Mouse (Mus musculus) Patski (cell line): ENCODE measurements at regions not wholly inside any gene's neighbourhood (a gene's known extent, or its start where the extent isn't known, plus 50 kb on each side); places are given as distances from the start of the nearest gene placed in this dataset.

Experiments
- ATAC-seq: fragments of 100-300 bp; one replicate; pipeline ENCODE4 v1.8.0; 2021
- CTCF ChIA-PET: fragments of 350-600 bp; sonication (Branson Sonifier 250); formaldehyde crosslinking; loops from one replicate; lab custom pipeline; 2022; ENCODE audit warnings: inconsistent platforms; lab: Charles Lee
- POLR2A ChIA-PET: fragments of 350-600 bp; sonication (Branson Sonifier 250); formaldehyde crosslinking; loops from one replicate; lab custom pipeline; 2022; ENCODE audit warnings: antibody characterized with exemption, inconsistent platforms; lab: Charles Lee
- DNase-seq: peaks from one replicate; pipeline ENCODE4 v3.0.0-alpha.2; 2011; ENCODE audit warnings: low read depth, low spot score
- H3K27me3 ChIP-seq: fragments of 371-371 bp; one replicate; pipeline ENCODE4 v1.5.1; 2021
- CTCF ChIP-seq: fragments of 100-300 bp; IDR thresholded peaks from one replicate; pipeline ENCODE4 v1.5.1; 2021
- in situ Hi-C: fragments of 300-500 bp; cut with MboI; formaldehyde crosslinking; loops from 3 replicates; pipeline ENCODE4 v1.11.1; 2018; ENCODE audit warnings: low pct_unique_long_range_greater_than_20kb, mixed read lengths

DNA sequence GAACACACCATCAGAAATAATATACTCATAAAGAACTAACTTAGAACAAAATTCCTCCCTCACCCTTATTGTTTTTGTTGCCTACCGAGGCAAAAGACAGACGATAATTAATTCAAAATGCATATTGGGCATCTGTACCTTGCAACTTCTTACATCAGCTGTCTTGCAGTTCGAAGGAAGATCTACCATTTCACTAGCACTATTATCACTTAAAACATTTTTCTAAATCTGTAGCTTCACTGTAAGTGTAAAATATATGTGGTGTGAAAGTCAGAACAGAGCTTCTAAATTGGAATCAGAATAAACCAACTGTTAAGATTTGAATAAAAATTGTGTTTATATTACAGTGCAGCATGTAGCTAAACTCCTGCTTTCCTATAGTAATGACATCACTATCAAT, 562.4 kb upstream of the Atp10a start:
- DNase-seq, result no peak
- no peak for ATAC-seq
- in situ Hi-C loops, result no loop called here
- ChIA-PET CTCF (interaction anchor here (0.7 kb wide), 1 partner anchor 19 kb away, joined by 3 read pairs; no protein-coding TSS in a partner anchor), POLR2A (no interaction called here)
- no peak for TF ChIP-seq CTCF
- no peaks in the 10 kb centered on the region for H3K27me3 ChIP-seq

DNA sequence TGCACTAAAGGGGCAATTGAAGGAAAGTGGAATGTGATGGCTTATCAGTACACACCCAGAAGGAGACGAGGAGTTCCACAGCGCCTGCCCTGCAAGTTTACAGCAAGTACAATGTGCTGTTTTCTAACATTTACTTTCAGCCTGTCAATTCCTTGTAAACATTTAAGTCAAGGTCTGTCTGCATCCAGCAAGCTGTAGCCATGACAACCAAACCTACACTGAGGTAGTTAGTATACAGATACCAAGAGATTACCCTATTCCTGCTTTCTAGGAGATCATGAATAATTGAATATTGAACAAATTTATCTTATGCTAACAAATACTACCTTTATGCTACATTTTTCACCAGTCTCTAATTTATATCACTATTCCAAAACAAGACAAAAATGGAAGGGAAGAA, 569.0 kb upstream of the Gabra5 start:
- in situ Hi-C loops, result no loop called here
- no peaks in the 10 kb centered on the region for H3K27me3 ChIP-seq
- ChIA-PET CTCF (interaction anchor here (1.5 kb wide), 1 partner anchor 12 kb away, joined by 3 read pairs; no protein-coding TSS in a partner anchor), POLR2A (no interaction called here)
- no peak for ATAC-seq
- no peak for DNase-seq
- no peak for TF ChIP-seq CTCF

DNA sequence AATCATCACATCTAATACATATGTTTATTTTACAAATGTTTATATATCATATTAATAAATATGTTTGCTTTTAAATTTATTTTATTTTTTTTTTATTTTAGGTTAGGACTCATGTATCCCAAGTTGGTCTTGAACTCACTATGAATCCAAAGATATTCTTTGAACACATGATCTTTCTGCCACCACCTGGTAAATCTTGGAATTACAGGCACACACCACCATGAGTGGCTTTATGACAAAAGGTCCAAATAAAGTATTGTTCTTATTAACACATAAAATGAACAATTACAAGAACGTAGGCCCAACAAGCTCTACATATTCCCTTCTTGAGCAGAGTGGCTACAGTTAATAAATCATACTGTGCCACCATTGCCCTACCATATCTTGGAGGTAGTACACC, 523.1 kb upstream of the Gabra5 start:
- H3K27me3 ChIP-seq, result no peaks in the 10 kb centered on the region
- ChIA-PET POLR2A (no interaction called here), CTCF (no interaction called here)
- no peak for DNase-seq
- in situ Hi-C loops, result no loop called here
- ATAC-seq, result no peak
- TF ChIP-seq CTCF, result no peak

DNA sequence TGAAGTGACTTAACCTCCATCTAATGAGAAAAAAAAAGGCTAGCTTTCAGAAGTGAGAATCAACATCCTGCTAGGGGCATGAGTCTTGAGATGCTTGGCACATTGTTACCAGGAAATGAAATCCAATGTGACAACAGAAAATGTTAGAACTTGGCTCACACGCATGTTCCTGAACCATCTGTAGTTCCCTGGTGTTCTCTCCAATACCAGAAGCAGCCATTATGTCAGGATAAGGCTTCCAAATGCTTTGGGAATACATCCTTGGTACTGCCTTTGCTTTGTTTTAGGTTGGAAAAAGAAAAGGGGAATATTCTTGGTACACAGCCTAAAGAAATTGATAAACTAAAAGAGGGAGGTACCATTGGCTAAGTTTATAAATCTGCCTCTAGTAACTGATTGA, 522.3 kb upstream of the Gabra5 start:
- in situ Hi-C loops, result no loop called here
- ChIA-PET CTCF (interaction anchor here (0.8 kb wide), 1 partner anchor 12 kb away, joined by 3 read pairs; no protein-coding TSS in a partner anchor), POLR2A (no interaction called here)
- no peak for ATAC-seq
- no peak for DNase-seq
- H3K27me3 ChIP-seq, result no peaks in the 10 kb centered on the region
- no peak for TF ChIP-seq CTCF

DNA sequence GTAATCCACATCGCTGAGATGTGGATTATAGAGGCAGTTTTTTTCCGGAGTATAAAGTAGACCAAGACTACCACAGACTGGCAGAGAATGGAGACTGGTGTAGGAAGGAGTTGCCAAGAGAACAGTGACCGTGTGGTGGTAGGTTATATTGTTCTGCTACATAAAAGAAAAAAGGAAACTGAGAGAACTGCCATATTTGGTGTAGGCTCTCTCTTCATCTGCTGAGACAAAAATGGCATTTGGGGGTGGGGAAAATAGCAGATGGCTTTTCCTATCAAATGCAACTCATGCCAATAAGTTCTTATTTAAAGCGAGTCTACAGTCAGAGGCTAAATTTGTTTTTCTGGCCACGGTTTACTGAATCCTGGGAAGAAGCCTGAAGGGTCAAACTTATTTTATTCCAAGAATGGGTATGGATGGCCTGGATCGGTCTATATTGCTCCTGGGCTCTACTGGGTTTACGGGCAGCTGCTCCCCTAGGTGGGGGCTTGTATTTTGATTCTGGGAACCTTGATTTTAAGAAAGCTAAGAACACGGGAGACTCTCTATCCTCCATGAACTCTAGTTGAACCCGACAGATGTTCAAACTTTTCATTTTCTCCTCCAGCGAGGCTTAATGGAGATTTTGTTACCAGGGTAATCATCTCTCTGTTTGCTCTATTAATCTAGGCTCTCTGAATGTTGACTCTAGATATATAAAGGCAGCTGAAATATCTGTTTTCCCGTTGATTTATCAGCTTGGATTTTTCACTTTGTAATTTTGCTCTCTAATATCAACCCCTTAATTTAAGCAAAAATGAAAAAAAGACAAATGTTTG, 482.8 kb upstream of the Gabra5 start:
- in situ Hi-C loops, result no loop called here
- TF ChIP-seq CTCF, result no peak
- ATAC-seq (no peak), DNase-seq (no peak)
- H3K27me3 ChIP-seq, result no peaks in the 10 kb centered on the region
- ChIA-PET POLR2A (no interaction called here), CTCF (no interaction called here)

DNA sequence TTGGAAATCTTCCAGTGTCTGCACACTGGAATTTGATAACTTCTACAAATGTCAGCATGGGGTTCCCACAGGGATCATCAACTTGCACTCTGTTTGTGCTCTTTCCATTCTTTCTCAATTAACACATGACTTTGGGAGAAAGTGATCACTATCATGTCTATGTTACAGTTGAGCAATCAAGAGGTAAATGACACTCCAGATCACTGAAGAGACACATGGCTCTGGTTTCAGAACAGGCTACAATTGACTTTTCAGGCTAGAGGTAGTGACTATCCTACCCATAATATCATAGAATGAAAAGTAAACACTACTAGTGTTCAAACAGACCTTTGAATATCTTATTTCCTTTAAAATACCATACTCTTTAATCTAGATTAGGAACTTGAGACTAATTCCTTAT, 473.3 kb upstream of the Gabra5 start:
- no peak for TF ChIP-seq CTCF
- H3K27me3 ChIP-seq, result no peaks in the 10 kb centered on the region
- ATAC-seq (no peak), DNase-seq (no peak)
- in situ Hi-C loops, result no loop called here
- POLR2A ChIA-PET, result no interaction called here
- CTCF ChIA-PET, result no interaction called here

DNA sequence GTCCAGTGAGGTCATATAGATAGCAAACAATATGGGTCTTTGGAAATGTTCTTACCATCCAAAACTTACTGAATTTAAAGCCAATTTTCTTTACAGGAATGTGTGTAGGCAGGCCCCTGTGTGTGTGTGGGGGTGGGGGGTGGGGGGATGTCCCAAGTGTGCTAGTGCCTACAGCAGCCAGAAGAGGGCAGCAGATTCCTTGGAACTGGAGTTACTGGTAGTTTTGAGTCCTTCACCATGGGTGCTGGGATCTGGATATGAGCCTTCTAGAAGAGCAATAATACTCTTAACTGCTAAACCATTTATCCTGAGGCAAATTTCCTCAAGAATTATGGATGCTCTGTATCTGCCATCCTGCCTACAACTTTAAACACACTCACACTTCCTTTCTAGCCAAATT, 456.4 kb upstream of the Gabra5 start:
- no peak for TF ChIP-seq CTCF
- in situ Hi-C loops, result no loop called here
- no peak for ATAC-seq
- no peaks in the 10 kb centered on the region for H3K27me3 ChIP-seq
- POLR2A ChIA-PET, result no interaction called here
- no peak for DNase-seq
- CTCF ChIA-PET, result no interaction called here

DNA sequence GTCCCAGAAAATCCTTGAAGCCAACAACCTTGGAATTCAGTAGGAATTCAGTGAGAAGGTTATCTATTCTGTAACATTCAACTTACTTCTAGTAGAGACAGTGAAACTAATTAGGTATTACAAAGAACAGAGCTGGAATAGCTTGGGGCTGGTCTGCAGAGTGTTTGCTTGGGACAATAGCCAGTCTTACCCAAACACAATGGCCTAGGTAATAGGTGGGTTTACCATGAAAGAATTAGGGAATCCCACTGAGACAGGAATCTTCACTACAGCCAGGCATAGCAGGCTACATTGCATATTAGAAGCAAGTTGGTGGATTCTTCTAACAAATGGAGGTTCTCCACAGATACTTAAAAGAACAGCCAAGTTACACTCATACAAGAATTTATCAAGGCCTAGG, 449.0 kb upstream of the Gabra5 start:
- POLR2A ChIA-PET, result no interaction called here
- in situ Hi-C loops, result no loop called here

More for the DNA sequence above, 449.0 kb upstream of the Gabra5 start:
- CTCF ChIA-PET, result no interaction called here
- TF ChIP-seq CTCF, result no peak
- no peaks in the 10 kb centered on the region for H3K27me3 ChIP-seq
- ATAC-seq (no peak), DNase-seq (no peak)
